Mouse (Mus musculus) stomach, embryonic 15.5 days (tissue): ENCODE results near the gene Kif5c. TPM values are rescaled to one million over a fixed set of nuclear protein-coding genes. Genes with fewer than 3 reads are reported as not detected.

ENCODE experiments used
- ATAC-seq: fragments of 200-750 bp; cut with Nextera tagmentation; 2 replicates; pipeline ENCODE4 v1.8.0; 2017; ENCODE audit warnings: low read depth, moderate number of reproducible peaks, moderate TSS enrichment; ENCODE audit not compliant: insufficient read depth, low FRiP score
- H3K27ac ChIP-seq: fragments of 300-500 bp; sonication (generic); 2 replicates; pipeline ENCODE4 v1.5.1; 2015; ENCODE audit warnings: mild to moderate bottlenecking, inconsistent platforms
- H3K27me3 ChIP-seq: fragments of 300-500 bp; sonication (generic); replicated peaks from 2 replicates; pipeline ENCODE4 v1.6.1; 2015; ENCODE audit warnings: inconsistent platforms
- H3K36me3 ChIP-seq: fragments of 300-500 bp; sonication (generic); 2 replicates; pipeline ENCODE4 v1.6.1; 2015; ENCODE audit warnings: inconsistent platforms
- H3K4me1 ChIP-seq: fragments of 300-500 bp; sonication (generic); 2 replicates; pipeline ENCODE4 v1.6.1; 2015; ENCODE audit warnings: inconsistent platforms
- H3K4me2 ChIP-seq: fragments of 300-500 bp; sonication (generic); 2 replicates; pipeline ENCODE4 v1.6.1; 2015; ENCODE audit warnings: mild to moderate bottlenecking, inconsistent platforms
- H3K4me3 ChIP-seq: fragments of 300-500 bp; sonication (generic); replicated peaks from 2 replicates; pipeline ENCODE4 v1.5.1; 2015; ENCODE audit warnings: inconsistent platforms
- H3K9ac ChIP-seq: fragments of 300-500 bp; sonication (generic); 2 replicates; pipeline ENCODE4 v1.6.1; 2015; ENCODE audit warnings: inconsistent platforms
- H3K9me3 ChIP-seq: fragments of 300-500 bp; sonication (generic); 2 replicates; pipeline ENCODE4 v1.6.1; 2016; ENCODE audit warnings: inconsistent platforms
- WGBS: fragments of 180-500 bp; shearing (Covaris S2); methylation state at CpG from one replicate; pipeline ENCODE4 v1.1.7; 2015; 5-methylcytosine and 5-hydroxymethylcytosine counted together
- polyA plus RNA-seq: library from polyadenylated mRNA; unstranded; fragments of >200 nt; fragmentation: Nextera tagmentation; extraction: Ambion mirVana; gene quantifications from 2 replicates; pipeline ENCODE4 v1.2.1, GENCODE M21; 2015

The Kif5c gene
- polyA plus RNA-seq, 1 experiment from 2014 or later, result 7.1 TPM

- no peaks in the 10 kb centered on the region for H3K36me3 ChIP-seq
- WGBS, result 63% methylated on average over 4 of the region's 4 CpGs
- no peak overlapping the region for H3K9ac ChIP-seq
- peak overlapping the region; percentile 1; the same call in 1 of the 2 replicates for H3K27ac ChIP-seq
- no peak overlapping the region for H3K4me3 ChIP-seq
- H3K4me2 ChIP-seq, result no peak overlapping the region
- peaks cover 23% of the 10 kb centered on the region for H3K4me1 ChIP-seq
- no peak for ATAC-seq
- no peaks in the 10 kb centered on the region for H3K27me3 ChIP-seq
- H3K9me3 ChIP-seq, result no peaks in the 10 kb centered on the region
Observed at GRCm38 (mm10) chr2:49742919-49743318, 123.8 kb downstream of the Kif5c start.

GRCm38 (mm10) chr2:49743775-49744174, 124.7 kb downstream of the Kif5c start:
- WGBS, result 57% methylated on average over 6 of the region's 6 CpGs
- Histone ChIP-seq H3K4me1 (peaks cover 19% of the 10 kb centered on the region), H3K4me2 (peak overlapping the region; percentile 25; the same call in 1 of the 2 replicates), H3K4me3 (no peak overlapping the region; the same call in 1 of the 2 replicates), H3K27ac (peak overlapping the region; percentile 44; the same call in 1 of the 2 replicates), H3K9ac (no peak overlapping the region), H3K36me3 (no peaks in the 10 kb centered on the region), H3K9me3 (no peaks in the 10 kb centered on the region), H3K27me3 (no peaks in the 10 kb centered on the region)
- no peak for ATAC-seq

GRCm38 (mm10) chr2:49744251-49745093, 125.4 kb downstream of the Kif5c start:
- H3K4me2 ChIP-seq, result peak overlapping the region; percentile 25; the same call in 1 of the 2 replicates
- no peaks in the 10 kb centered on the region for H3K27me3 ChIP-seq
- no peaks in the 10 kb centered on the region for H3K9me3 ChIP-seq
- H3K9ac ChIP-seq, result no peak overlapping the region
- 47% methylated on average over 11 of the region's 11 CpGs for WGBS
- no peak overlapping the region; the same call in 1 of the 2 replicates for H3K4me3 ChIP-seq
- peak overlapping the region; percentile 44; the same call in 1 of the 2 replicates for H3K27ac ChIP-seq
- ATAC-seq, result 0 out of 2 replicates have a peak, but pooled peaks have one; percentile 13
- H3K4me1 ChIP-seq, result peaks cover 19% of the 10 kb centered on the region
- H3K36me3 ChIP-seq, result no peaks in the 10 kb centered on the region

- Histone ChIP-seq H3K27me3 (no peaks in the 10 kb centered on the region), H3K4me1 (peaks cover 21% of the 10 kb centered on the region), H3K36me3 (no peaks in the 10 kb centered on the region), H3K27ac (no peak overlapping the region), H3K9me3 (no peaks in the 10 kb centered on the region), H3K9ac (no peak overlapping the region), H3K4me2 (no peak overlapping the region), H3K4me3 (no peak overlapping the region)
- WGBS, result 59% methylated on average over 14 of the region's 14 CpGs
- ATAC-seq, result 0 out of 2 replicates have a peak, but pooled peaks have one; percentile 23
Observed at GRCm38 (mm10) chr2:49745094-49745781, 126.1 kb downstream of the Kif5c start.

- Histone ChIP-seq H3K4me2 (no peak overlapping the region), H3K27me3 (no peaks in the 10 kb centered on the region), H3K27ac (no peak overlapping the region), H3K4me3 (no peak overlapping the region), H3K36me3 (no peaks in the 10 kb centered on the region), H3K4me1 (peaks cover 24% of the 10 kb centered on the region), H3K9me3 (no peaks in the 10 kb centered on the region), H3K9ac (no peak overlapping the region)
- 66% methylated on average over 7 of the region's 7 CpGs for WGBS
- ATAC-seq, result no peak
Observed at GRCm38 (mm10) chr2:49746947-49747346, 127.8 kb downstream of the Kif5c start.

GRCm38 (mm10) chr2:49747670-49748069, 128.6 kb downstream of the Kif5c start:
- no peak overlapping the region for H3K9ac ChIP-seq
- ATAC-seq, result no peak
- H3K9me3 ChIP-seq, result no peaks in the 10 kb centered on the region
- H3K4me3 ChIP-seq, result no peak overlapping the region
- H3K27ac ChIP-seq, result no peak overlapping the region
- no peaks in the 10 kb centered on the region for H3K27me3 ChIP-seq
- no peak overlapping the region for H3K4me2 ChIP-seq
- H3K36me3 ChIP-seq, result no peaks in the 10 kb centered on the region
- peaks cover 19% of the 10 kb centered on the region for H3K4me1 ChIP-seq
- 88% methylated on average over 2 of the region's 2 CpGs for WGBS

GRCm38 (mm10) chr2:49748628-49749342, 129.7 kb downstream of the Kif5c start:
- no peaks in the 10 kb centered on the region for H3K36me3 ChIP-seq
- no peak overlapping the region for H3K27ac ChIP-seq
- ATAC-seq, result no peak
- no peak overlapping the region for H3K4me2 ChIP-seq
- WGBS, result 71% methylated on average over 14 of the region's 14 CpGs
- no peak overlapping the region for H3K9ac ChIP-seq
- H3K27me3 ChIP-seq, result no peaks in the 10 kb centered on the region
- H3K9me3 ChIP-seq, result no peaks in the 10 kb centered on the region
- no peak overlapping the region for H3K4me3 ChIP-seq
- H3K4me1 ChIP-seq, result peaks cover 18% of the 10 kb centered on the region

- 56% methylated on average over 11 of the region's 11 CpGs for WGBS
- peak; percentile 48; the same call in 1 of the 2 replicates for ATAC-seq
- H3K4me1 ChIP-seq, result peaks cover 10% of the 10 kb centered on the region
- no peaks in the 10 kb centered on the region for H3K9me3 ChIP-seq
- no peaks in the 10 kb centered on the region for H3K36me3 ChIP-seq
- H3K4me3 ChIP-seq, result no peak overlapping the region
- H3K4me2 ChIP-seq, result no peak overlapping the region
- H3K9ac ChIP-seq, result no peak overlapping the region
- no peak overlapping the region for H3K27ac ChIP-seq
- no peaks in the 10 kb centered on the region for H3K27me3 ChIP-seq
Observed at GRCm38 (mm10) chr2:49749730-49750576, 130.9 kb downstream of the Kif5c start.

GRCm38 (mm10) chr2:49751544-49752210, 132.6 kb downstream of the Kif5c start:
- Histone ChIP-seq H3K4me2 (no peak overlapping the region), H3K4me1 (0 out of 2 replicates have a peak, but pooled peaks cover 5% of the 10 kb centered on the region), H3K4me3 (no peak overlapping the region), H3K27ac (no peak overlapping the region), H3K9me3 (no peaks in the 10 kb centered on the region), H3K27me3 (no peaks in the 10 kb centered on the region), H3K36me3 (no peaks in the 10 kb centered on the region), H3K9ac (no peak overlapping the region)
- WGBS, result 83% methylated on average over 10 of the region's 10 CpGs
- ATAC-seq, result no peak

- no peaks in the 10 kb centered on the region for H3K36me3 ChIP-seq
- H3K27me3 ChIP-seq, result no peaks in the 10 kb centered on the region
- 0 out of 2 replicates have a peak, but pooled peaks cover 5% of the 10 kb centered on the region for H3K4me1 ChIP-seq
- no peak for ATAC-seq
- no peak overlapping the region for H3K4me3 ChIP-seq
- H3K9me3 ChIP-seq, result no peaks in the 10 kb centered on the region
- WGBS, result 81% methylated on average over 8 of the region's 8 CpGs
- H3K9ac ChIP-seq, result no peak overlapping the region
- H3K27ac ChIP-seq, result no peak overlapping the region
- H3K4me2 ChIP-seq, result no peak overlapping the region
Observed at GRCm38 (mm10) chr2:49752211-49752607, 133.1 kb downstream of the Kif5c start.
